Mouse (Mus musculus) myocyte (in vitro differentiated cells): Measurements from ENCODE around the gene Theg.

Experiments
- E2F4 ChIP-seq: IDR thresholded peaks from one replicate; pipeline ENCODE4 v1.6.1; 2011; ENCODE audit warnings: mild to moderate bottlenecking, control low read depth, moderate library complexity; ENCODE audit not compliant: insufficient read depth
- MAX ChIP-seq: IDR thresholded peaks from one replicate; pipeline ENCODE4 v1.6.1; 2011; ENCODE audit warnings: low read depth, mild to moderate bottlenecking, control low read depth
- POLR2A ChIP-seq: IDR thresholded peaks from one replicate; pipeline ENCODE4 v1.6.1; 2011; ENCODE audit warnings: low read depth, mild to moderate bottlenecking, control low read depth, moderate library complexity; ENCODE audit not compliant: insufficient read length
- REST ChIP-seq: IDR thresholded peaks from one replicate; pipeline ENCODE4 v1.6.1; 2011; ENCODE audit warnings: mild to moderate bottlenecking, control low read depth, moderate library complexity; ENCODE audit not compliant: insufficient read depth, insufficient read length
- TCF12 ChIP-seq: IDR thresholded peaks from one replicate; pipeline ENCODE4 v1.6.1; 2011; ENCODE audit warnings: mild to moderate bottlenecking, control low read depth; ENCODE audit not compliant: poor library complexity, insufficient read depth, severe bottlenecking

- no peak for TF ChIP-seq POLR2A
- no peak for TF ChIP-seq TCF12
- TF ChIP-seq MAX: no peak
- no peak for TF ChIP-seq E2F4
- TF ChIP-seq REST: no peak
These were observed 26.6 kb upstream of the Theg start, which contains the start of gene C2cd4c for GRCm38 (mm10) chr10:79613578-79614304.
